Mouse (Mus musculus) thymus, postnatal 4 days (tissue): ENCODE results near the gene Acox1.

Source experiments
- DNase-seq: peaks from one replicate; pipeline ENCODE4 v3.0.0; 2021

Gene Acox1

GRCm38 (mm10) chr11:116210696-116211095 lies 11.9 kb upstream of the Acox1 start:
- no peak for DNase-seq

GRCm38 (mm10) chr11:116209257-116209656 lies 10.4 kb upstream of the Acox1 start:
- DNase-seq: no peak

GRCm38 (mm10) chr11:116208660-116209059 lies 9.8 kb upstream of the Acox1 start:
- DNase-seq: no peak

GRCm38 (mm10) chr11:116206678-116207077 lies 7.8 kb upstream of the Acox1 start:
- no peak for DNase-seq

- no peak for DNase-seq
Observed at GRCm38 (mm10) chr11:116203150-116203549, 4.3 kb upstream of the Acox1 start.

- DNase-seq: no peak
Observed at GRCm38 (mm10) chr11:116201151-116201550, 2.3 kb upstream of the Acox1 start.

- no peak for DNase-seq
Observed at GRCm38 (mm10) chr11:116198132-116198531, 713 bp downstream of the Acox1 start.

- DNase-seq: no peak
Observed at GRCm38 (mm10) chr11:116197584-116197906, 1.3 kb downstream of the Acox1 start.

GRCm38 (mm10) chr11:116196866-116197583 lies 1.8 kb downstream of the Acox1 start:
- DNase-seq: no peak

GRCm38 (mm10) chr11:116196336-116196735 lies 2.5 kb downstream of the Acox1 start:
- DNase-seq: no peak

GRCm38 (mm10) chr11:116195252-116195651 lies 3.6 kb downstream of the Acox1 start:
- no peak for DNase-seq

- DNase-seq: no peak
Observed at GRCm38 (mm10) chr11:116194619-116195018, 4.2 kb downstream of the Acox1 start.

- no peak for DNase-seq
Observed at GRCm38 (mm10) chr11:116187226-116187930, 11.5 kb downstream of the Acox1 start.

GRCm38 (mm10) chr11:116186360-116186759 lies 12.5 kb downstream of the Acox1 start:
- DNase-seq: no peak

- DNase-seq: no peak
Observed at GRCm38 (mm10) chr11:116185836-116186235, 13.0 kb downstream of the Acox1 start.

- no peak for DNase-seq
Observed at GRCm38 (mm10) chr11:116178411-116179121, 20.3 kb downstream of the Acox1 start.

- no peak for DNase-seq
Observed at GRCm38 (mm10) chr11:116176010-116176409, 22.8 kb downstream of the Acox1 start.

GRCm38 (mm10) chr11:116174775-116175448 lies 23.9 kb downstream of the Acox1 start:
- DNase-seq: no peak

- DNase-seq: no peak
Observed at GRCm38 (mm10) chr11:116171959-116172358, 26.9 kb downstream of the Acox1 start.

GRCm38 (mm10) chr11:116170003-116170800 lies 28.6 kb downstream of the Acox1 start:
- DNase-seq: no peak

- no peak for DNase-seq
Observed at GRCm38 (mm10) chr11:116169214-116169613, 29.6 kb downstream of the Acox1 start.

- peak; percentile 92 for DNase-seq
Observed at GRCm38 (mm10) chr11:116167884-116168439, 30.9 kb downstream of the Acox1 start, which contains the start of gene Fbf1. Gene Fbf1 (minus strand): TSS chr11:116168166.
